Comparison of ENCODE assay signal across 16 mouse cellular contexts in genomic region chr13:28692587-28692986, GRCm38 (mm10).
DNase-seq lines count a peak whose midpoint lies in the region; ATAC-seq lines count a peak whose summit lies in the region.
"Had no signal": no experiment of that assay in that cellular context is flagged by ENCODE, and none has a peak within 500 bp of the region (broad histone marks: within the 10 kb centered on the region; RNA-seq: fewer than 3 reads in every experiment).

No protein-coding gene starts in this region.

- H3K4me1 ChIP-seq in hindbrain, embryonic 10.5 days (replicated peaks) = peaks cover 36% of the 10 kb centered on the region
- H3K4me1 ChIP-seq in hindbrain, embryonic 12.5 days = peaks cover 28% of the 10 kb centered on the region
- H3K4me1 ChIP-seq in midbrain, embryonic 13.5 days (replicated peaks) = peaks cover 22% of the 10 kb centered on the region
- peaks cover 6% of the 10 kb centered on the region for H3K4me1 ChIP-seq in midbrain, embryonic 16.5 days (ENCODE audit: control insufficient read depth, insufficient read depth, low read length)
- H3K4me1 ChIP-seq in embryonic facial prominence, embryonic 10.5 days = peaks cover 61% of the 10 kb centered on the region

- H3K9ac ChIP-seq in hindbrain, embryonic 12.5 days = no peak overlapping the region
- no peak overlapping the region for H3K9ac ChIP-seq in midbrain, embryonic 13.5 days (replicated peaks)
- H3K9ac ChIP-seq in midbrain, embryonic 16.5 days (ENCODE audit: low read depth, low read length) = no peak overlapping the region
- H3K9ac ChIP-seq: limb, embryonic 13.5 days had no signal

- H3K27ac ChIP-seq in hindbrain, embryonic 10.5 days = peak overlapping the region; percentile 29
- H3K27ac ChIP-seq in hindbrain, embryonic 12.5 days = no peak overlapping the region
- 0 out of 2 replicates have a peak overlapping the region, but pooled peaks have one; percentile 7 for H3K27ac ChIP-seq in midbrain, embryonic 13.5 days
- no peak overlapping the region for H3K27ac ChIP-seq in midbrain, embryonic 16.5 days (ENCODE audit: low read length)
- H3K27ac ChIP-seq in embryonic facial prominence, embryonic 10.5 days (replicated peaks) = peak overlapping the region; percentile 72; the same call in 1 of the 2 replicates
- H3K27ac ChIP-seq: layer of hippocampus, adult 2 months; limb, embryonic 13.5 days had no signal

- no peaks in the 10 kb centered on the region for H3K27me3 ChIP-seq in hindbrain, embryonic 10.5 days (ENCODE audit: insufficient read depth, poor library complexity, severe bottlenecking)
- no peaks in the 10 kb centered on the region for H3K27me3 ChIP-seq in hindbrain, embryonic 12.5 days
- H3K27me3 ChIP-seq in midbrain, embryonic 13.5 days = no peaks in the 10 kb centered on the region
- H3K27me3 ChIP-seq in midbrain, embryonic 16.5 days (ENCODE audit: control insufficient read depth, insufficient read depth, low read depth, low read length) = no peaks in the 10 kb centered on the region
- no peaks in the 10 kb centered on the region for H3K27me3 ChIP-seq in embryonic facial prominence, embryonic 10.5 days (replicated peaks; ENCODE audit: low read depth, poor library complexity, severe bottlenecking)
- H3K27me3 ChIP-seq: CH12.LX; limb, embryonic 13.5 days had no signal

- WGBS in hindbrain, embryonic 10.5 days = 75% methylated on average over 5 of the region's 5 CpGs
- 65% methylated on average over 5 of the region's 5 CpGs for whole genome bisulfite sequencing in hindbrain, embryonic 12.5 days
- 80% methylated on average over 5 of the region's 5 CpGs for WGBS in midbrain, embryonic 13.5 days
- WGBS in midbrain, embryonic 16.5 days = 66% methylated on average over 5 of the region's 5 CpGs
- WGBS in embryonic facial prominence, embryonic 10.5 days = 66% methylated on average over 5 of the region's 5 CpGs

- no peak for DNase-seq in hindbrain, embryonic 10.5 days (ENCODE audit: low spot score)
- peak; percentile 16 for DNase-seq in ES-CJ7 (ENCODE audit: low read depth, low spot score)
- DNase-seq in embryonic facial prominence, embryonic 10.5 days (ENCODE audit: low spot score) = no peak
- no peak for DNase-seq in thymus, postnatal 36 days
- DNase-seq in thymus, postnatal 14 days = no peak
- DNase-seq: cerebellum, adult 18-20 months; heart, adult 18-20 months; spleen, adult 18-20 months had no signal

- H3K4me2 ChIP-seq in hindbrain, embryonic 12.5 days (replicated peaks) = no peak overlapping the region
- H3K4me2 ChIP-seq in midbrain, embryonic 13.5 days (replicated peaks) = no peak overlapping the region
- no peak overlapping the region for H3K4me2 ChIP-seq in midbrain, embryonic 16.5 days (ENCODE audit: low read length)
- H3K4me2 ChIP-seq: limb, embryonic 13.5 days had no signal

- H3K9me3 ChIP-seq in hindbrain, embryonic 10.5 days = no peaks in the 10 kb centered on the region
- no peaks in the 10 kb centered on the region for H3K9me3 ChIP-seq in hindbrain, embryonic 12.5 days (replicated peaks)
- H3K9me3 ChIP-seq in midbrain, embryonic 13.5 days = no peaks in the 10 kb centered on the region
- no peaks in the 10 kb centered on the region for H3K9me3 ChIP-seq in midbrain, embryonic 16.5 days (replicated peaks; ENCODE audit: control insufficient read depth, low read length, poor library complexity, severe bottlenecking)
- H3K9me3 ChIP-seq in embryonic facial prominence, embryonic 10.5 days = 0 out of 2 replicates have a peak, but pooled peaks cover 2% of the 10 kb centered on the region
- H3K9me3 ChIP-seq: limb, embryonic 13.5 days had no signal

- no peak overlapping the region for H3K4me3 ChIP-seq in hindbrain, embryonic 10.5 days
- H3K4me3 ChIP-seq in hindbrain, embryonic 12.5 days = no peak overlapping the region
- no peak overlapping the region for H3K4me3 ChIP-seq in midbrain, embryonic 13.5 days (replicated peaks)
- no peak overlapping the region for H3K4me3 ChIP-seq in midbrain, embryonic 16.5 days (ENCODE audit: low read depth, low read length)
- no peak overlapping the region for H3K4me3 ChIP-seq in embryonic facial prominence, embryonic 10.5 days
- H3K4me3 ChIP-seq: layer of hippocampus, adult 2 months; limb, embryonic 13.5 days had no signal

- no peak for ATAC-seq in hindbrain, embryonic 12.5 days (ENCODE audit: low FRiP score)
- no peak for ATAC-seq in midbrain, embryonic 13.5 days
- ATAC-seq in midbrain, embryonic 16.5 days = no peak
- ATAC-seq: forebrain, embryonic 14.5 days; intestine, embryonic 16.5 days had no signal

- H3K36me3 ChIP-seq in hindbrain, embryonic 10.5 days = no peaks in the 10 kb centered on the region
- H3K36me3 ChIP-seq in hindbrain, embryonic 12.5 days = no peaks in the 10 kb centered on the region; the same call in 1 of the 2 replicates
- H3K36me3 ChIP-seq in midbrain, embryonic 13.5 days = no peaks in the 10 kb centered on the region
- H3K36me3 ChIP-seq in midbrain, embryonic 16.5 days (ENCODE audit: control insufficient read depth, insufficient read depth, low read length) = no peaks in the 10 kb centered on the region
- H3K36me3 ChIP-seq in embryonic facial prominence, embryonic 10.5 days (replicated peaks) = peaks cover 1% of the 10 kb centered on the region; the same call in 1 of the 2 replicates
- H3K36me3 ChIP-seq: limb, embryonic 13.5 days had no signal

Comparison
In these comparisons a context has a peak if more than half of its experiments do, and no peak if none do; other contexts are left out.
1. H3K27ac ChIP-seq: peak in hindbrain, embryonic 10.5 days (single experiment), midbrain, embryonic 13.5 days (single experiment) and embryonic facial prominence, embryonic 10.5 days (single experiment); none in hindbrain, embryonic 12.5 days (single experiment) and midbrain, embryonic 16.5 days (single experiment).